Mouse (Mus musculus) erythroid progenitor cell, adult 5-6 weeks (primary cell): Measurements from ENCODE around the gene Ube2cbp. TPM values are rescaled to one million over a fixed set of nuclear protein-coding genes. Genes with fewer than 3 reads are reported as not detected.

Experiments
- ATAC-seq: replicated peaks from 2 replicates; pipeline ENCODE4 v1.8.0; 2016; ENCODE audit warnings: moderate number of reproducible peaks, mild to moderate bottlenecking, moderate TSS enrichment, inconsistent platforms; ENCODE audit not compliant: poor library complexity, low FRiP score, severe bottlenecking
- total RNA-seq, 2 experiments: library from RNA; stranded (forward) in 1 of 2; stranded (reverse) in 1 of 2; fragments of 150-400 nt in 1 of 2; fragments of 186-747, 209-891 nt in 1 of 2; gene quantifications; 2 replicates each; pipeline versions ENCODE4 v1.2.3 to v1.2.4; 2015 to 2017; ENCODE audit warnings: low replicate concordance in 2 of 2

The Ube2cbp gene
- total RNA-seq, 2 experiments from 2014 or later = 3.4 TPM; not detected in 1

- no peak for ATAC-seq
Measured at GRCm38 (mm10) chr9:86334357-86334756, 130.4 kb downstream of the Ube2cbp start.

DNA sequence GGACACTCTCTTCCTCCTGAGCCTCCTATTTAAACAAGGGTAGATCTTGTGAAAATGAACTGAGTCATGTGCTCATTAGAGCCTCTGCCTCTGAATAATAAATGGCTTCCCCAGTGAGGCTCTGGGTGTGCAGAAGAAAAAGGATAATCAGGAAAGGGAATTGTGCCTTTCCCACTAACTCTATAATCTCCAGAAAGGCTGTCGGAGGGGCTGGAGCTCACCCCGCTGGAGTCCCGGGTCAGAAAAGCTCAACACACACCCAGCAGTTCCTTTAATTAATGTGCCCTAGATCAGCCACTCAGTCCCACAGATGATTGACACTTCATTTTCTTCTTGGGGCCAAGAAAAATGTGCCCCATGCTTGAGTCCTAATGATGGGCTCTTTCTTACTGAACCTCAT is 134.2 kb downstream of the Ube2cbp start:
- no peak for ATAC-seq

DNA sequence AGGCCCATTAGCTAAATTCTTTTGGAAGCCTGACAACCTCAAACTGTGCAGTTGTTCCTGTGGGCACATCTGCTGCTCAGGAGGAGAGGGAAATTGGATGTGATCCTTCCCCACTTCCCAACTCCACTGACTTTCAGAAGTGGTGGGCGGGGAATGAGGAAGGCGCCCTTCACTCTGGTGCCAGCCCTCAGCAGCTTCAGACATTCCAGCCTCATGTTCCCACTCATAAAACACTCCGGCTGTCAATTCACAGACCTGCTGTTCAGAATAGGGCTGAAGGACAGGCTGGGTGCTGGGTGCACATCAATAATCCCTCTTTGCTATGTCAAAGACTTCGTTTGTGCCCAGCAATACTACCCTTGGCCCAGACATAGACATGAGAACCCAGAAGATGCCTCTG is 136.5 kb downstream of the Ube2cbp start:
- ATAC-seq = no peak

- ATAC-seq = no peak
Measured at GRCm38 (mm10) chr9:86327341-86327740, 137.4 kb downstream of the Ube2cbp start.

DNA sequence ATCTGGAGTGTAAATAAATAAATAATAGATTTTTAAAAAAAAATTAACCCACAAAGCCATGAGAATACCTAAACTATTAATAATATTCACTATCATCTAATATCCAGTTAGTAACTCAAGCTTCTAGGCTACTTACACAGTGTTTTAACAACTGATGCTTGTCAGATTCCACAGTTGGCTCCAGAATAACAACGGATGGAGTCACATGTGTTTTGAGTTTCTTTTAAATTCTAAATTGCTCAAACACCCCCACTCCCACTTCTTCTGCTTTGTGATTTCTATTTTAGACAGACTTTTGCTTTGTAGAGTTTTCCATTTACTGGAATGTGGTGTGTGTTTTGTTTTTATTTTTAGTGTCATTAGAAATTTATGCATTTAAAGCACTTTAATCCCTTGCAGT is 140.0 kb downstream of the Ube2cbp start:
- no peak for ATAC-seq

- no peak for ATAC-seq
Measured at GRCm38 (mm10) chr9:86319516-86320140, 145.1 kb downstream of the Ube2cbp start.

GRCm38 (mm10) chr9:86315700-86316099 is 149.1 kb downstream of the Ube2cbp start:
- ATAC-seq = no peak

- ATAC-seq = no peak
Measured at GRCm38 (mm10) chr9:86308616-86309015, 156.1 kb downstream of the Ube2cbp start.

DNA sequence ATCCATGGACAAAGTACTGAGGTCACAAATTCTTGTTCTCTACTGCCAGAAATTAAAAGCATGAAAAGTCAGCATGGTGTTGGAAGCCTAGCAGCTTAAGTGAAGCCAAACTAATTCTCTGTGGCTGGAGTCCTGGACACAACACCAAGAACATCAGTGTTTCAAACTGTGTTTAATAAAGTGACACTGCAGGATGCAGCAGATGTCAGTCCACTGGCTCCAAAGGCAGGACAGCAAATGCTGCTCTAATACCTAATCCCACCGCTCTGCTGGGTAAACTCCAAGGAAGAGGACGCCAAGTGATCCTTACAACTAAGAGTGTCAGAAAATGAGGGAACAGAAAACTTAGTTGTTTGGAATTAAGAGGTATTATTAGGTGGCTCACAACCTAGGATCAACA is 158.2 kb downstream of the Ube2cbp start:
- no peak for ATAC-seq

DNA sequence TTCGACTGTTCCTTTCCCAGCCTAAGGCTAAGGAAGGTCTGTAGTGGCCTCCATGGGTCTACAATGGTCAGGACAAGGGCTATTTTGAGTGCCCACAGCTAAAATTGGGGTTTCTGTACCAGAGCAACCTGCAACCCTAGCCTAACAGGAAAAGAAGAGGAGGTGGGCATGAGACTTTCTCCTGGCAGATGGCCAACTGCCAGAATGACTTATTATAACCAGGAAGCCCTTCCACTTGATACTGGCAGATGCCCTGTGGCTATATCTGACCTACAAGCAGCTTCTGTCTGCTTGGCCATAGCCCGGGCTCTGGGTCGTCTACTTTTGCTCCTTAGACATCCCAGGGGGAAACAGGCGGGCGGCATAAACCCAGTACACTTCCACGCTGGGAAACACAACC is 163.3 kb downstream of the Ube2cbp start:
- no peak for ATAC-seq

- ATAC-seq = no peak
Measured at GRCm38 (mm10) chr9:86298596-86298995, 166.2 kb downstream of the Ube2cbp start.

DNA sequence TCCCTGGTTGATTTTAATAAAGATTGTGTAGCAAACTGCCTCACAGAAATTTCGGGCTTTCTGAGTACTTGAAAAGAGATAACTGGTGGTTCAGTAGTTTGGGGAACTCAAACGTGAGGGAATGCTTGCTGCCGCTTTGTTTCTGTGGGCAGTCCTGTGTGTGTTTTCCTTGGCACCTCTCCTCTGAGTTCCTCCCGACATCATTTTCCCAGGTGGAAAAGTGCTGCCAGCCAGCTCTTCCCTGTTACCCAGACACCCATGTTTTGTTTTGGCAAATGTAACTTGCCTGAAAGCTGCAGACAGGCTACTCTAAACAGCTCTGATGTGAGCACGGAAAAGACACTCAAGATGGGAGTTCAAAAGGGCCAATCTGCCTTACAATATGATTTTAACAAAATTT is 166.6 kb downstream of the Ube2cbp start:
- no peak for ATAC-seq

DNA sequence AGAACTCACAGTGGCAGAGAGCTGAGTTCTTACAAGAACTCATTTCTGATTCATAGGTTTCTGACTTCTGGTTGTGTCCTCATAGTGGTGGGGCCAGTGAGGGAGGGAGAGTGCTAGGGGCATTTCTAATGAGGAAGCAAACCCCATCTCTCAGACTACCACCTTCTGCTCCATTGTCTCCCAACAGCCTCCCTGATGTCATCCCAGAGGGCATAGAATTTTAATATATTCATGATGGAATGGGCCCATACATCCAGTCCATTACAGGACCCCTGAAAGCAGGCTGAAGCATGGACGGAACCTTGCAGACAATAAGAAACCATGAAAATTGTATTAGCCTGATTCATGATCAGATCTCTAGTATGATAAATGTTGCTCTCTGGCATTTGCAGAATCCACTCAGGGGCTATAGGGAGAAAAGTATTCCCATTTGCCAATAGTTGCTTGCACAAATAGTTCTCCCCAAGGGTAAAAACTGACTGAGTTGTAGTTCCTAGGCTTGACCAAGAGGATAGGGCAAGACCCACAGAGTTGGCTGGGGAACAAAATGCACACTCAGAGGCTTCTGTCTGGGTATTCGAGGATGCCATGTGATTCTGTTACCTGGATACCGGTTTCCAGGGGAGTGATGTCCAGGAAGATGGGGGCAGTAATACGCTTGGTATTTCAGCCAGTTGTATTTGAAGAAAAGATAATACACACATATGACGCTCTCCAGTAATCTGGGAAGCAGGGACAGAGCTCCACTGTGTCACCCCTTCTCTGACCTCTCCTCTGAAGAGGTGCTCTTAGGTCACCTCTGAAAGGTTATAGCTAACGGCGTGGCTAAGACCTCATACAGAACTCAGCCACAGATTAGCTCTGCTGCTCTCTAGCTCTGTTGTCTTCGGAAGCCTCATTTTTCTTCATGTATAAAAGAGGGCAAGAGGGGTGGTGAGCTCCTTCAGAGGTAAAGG is 167.8 kb downstream of the Ube2cbp start:
- no peak for ATAC-seq

GRCm38 (mm10) chr9:86287570-86287954 is 177.2 kb downstream of the Ube2cbp start:
- no peak for ATAC-seq

DNA sequence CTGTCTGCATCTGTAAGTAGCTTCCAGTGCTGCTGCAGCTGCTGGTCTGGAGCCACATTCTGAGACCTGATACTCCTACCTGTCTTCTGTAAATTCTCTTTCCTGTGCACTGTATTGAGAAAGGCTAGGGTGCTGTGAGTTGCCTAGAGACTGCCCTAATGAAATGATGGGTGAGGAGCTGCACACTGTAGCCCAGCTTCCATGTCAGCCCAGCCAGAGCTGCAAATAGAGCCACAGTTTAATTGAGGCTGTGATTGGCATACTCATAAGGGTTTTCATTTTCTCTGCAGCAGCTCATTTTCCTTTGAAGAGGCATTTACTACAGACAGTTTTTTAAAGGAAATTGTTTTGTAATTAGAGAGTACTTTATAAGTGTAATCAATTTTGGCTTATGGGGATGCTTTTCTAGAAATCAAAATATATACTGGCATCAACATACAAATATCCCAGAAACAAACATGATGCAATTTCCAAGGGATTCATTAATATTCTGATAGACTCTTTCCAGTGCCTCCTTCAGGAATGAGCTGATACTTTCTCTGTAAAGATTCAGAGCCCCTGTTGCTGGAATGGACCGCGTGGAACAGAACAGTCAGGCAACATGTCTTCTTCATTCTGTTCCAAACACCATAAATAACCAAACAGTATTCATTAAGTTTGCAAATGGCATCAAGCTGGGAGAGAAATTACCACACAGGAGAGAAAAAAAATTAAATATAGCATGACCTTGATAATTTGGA is 177.8 kb downstream of the Ube2cbp start:
- no peak for ATAC-seq

GRCm38 (mm10) chr9:86282555-86282954 is 182.2 kb downstream of the Ube2cbp start:
- no peak for ATAC-seq

GRCm38 (mm10) chr9:86281147-86281467 is 183.6 kb downstream of the Ube2cbp start:
- ATAC-seq = no peak

- ATAC-seq = no peak
Measured at GRCm38 (mm10) chr9:86280461-86281146, 184.1 kb downstream of the Ube2cbp start.

DNA sequence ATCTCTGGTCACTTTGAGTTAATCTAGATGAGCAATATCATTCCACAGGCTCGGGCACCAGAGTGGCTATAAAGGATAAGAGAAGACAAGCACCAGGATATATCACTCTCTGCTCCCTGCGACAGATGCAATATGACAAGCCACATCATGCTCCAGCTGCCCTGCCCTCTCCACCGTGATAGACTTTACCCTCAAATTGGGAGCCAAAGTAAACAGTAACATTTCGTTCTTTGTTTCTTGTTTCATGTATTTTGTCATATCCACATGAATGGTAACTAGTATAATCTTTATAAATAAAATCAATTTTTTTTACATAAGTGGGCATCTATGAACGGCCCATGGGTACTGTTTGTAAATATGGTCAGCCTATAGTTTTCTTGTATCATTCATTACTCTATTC is 195.2 kb downstream of the Ube2cbp start:
- no peak for ATAC-seq

DNA sequence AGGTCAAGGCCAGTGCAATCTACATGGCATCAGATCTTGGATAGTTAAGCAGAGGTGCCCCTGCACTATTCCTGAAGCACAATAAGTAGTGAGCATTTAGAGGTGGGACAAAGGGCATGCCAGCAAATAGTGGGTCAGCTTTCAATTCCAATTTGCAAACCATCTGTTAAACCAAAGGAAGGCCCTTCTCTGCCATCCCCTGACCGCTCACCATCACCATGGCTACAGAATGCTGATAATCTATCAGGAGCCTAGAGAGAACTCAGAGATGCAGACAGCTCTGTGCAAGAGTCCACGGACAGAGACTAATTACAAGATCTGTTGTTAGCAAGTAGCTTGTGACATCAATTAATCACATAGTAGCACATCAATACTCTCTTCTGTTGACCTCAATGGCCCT is 198.1 kb downstream of the Ube2cbp start:
- ATAC-seq = no peak
